Mouse (Mus musculus) T-helper 2 cell (primary cell): ENCODE data around the gene Ccndbp1.
"Not testable (repeated sequence)": the region's sequence is repeated elsewhere in the genome, so short reads cannot be mapped to it uniquely, and the experiment has no call there.

Source experiments
- in situ Hi-C: fragments of 300-600 bp; cut with MboI, MseI; formaldehyde crosslinking; loops from one replicate; pipeline ENCODE4 v1.15.1; 2025; ENCODE audit warnings: high pct_unique_total_duplicates

Gene Ccndbp1

GRCm38 (mm10) chr2:120996607-120997006 is 11.6 kb upstream of the Ccndbp1 start:
- in situ Hi-C loops, result not testable (repeated sequence)

GRCm38 (mm10) chr2:120998863-120999262 is 9.3 kb upstream of the Ccndbp1 start:
- in situ Hi-C loops, result no loop called here

GRCm38 (mm10) chr2:121003586-121003985 is 4.6 kb upstream of the Ccndbp1 start:
- in situ Hi-C loops, result no loop called here

GRCm38 (mm10) chr2:121004018-121004811 is 4.0 kb upstream of the Ccndbp1 start:
- in situ Hi-C loops, result no loop called here

- in situ Hi-C loops, result no loop called here
These were observed 1.2 kb upstream of the Ccndbp1 start for GRCm38 (mm10) chr2:121006986-121007385.

- in situ Hi-C loops, result no loop called here
These were observed 433 bp downstream of the Ccndbp1 start for GRCm38 (mm10) chr2:121008664-121009007.

GRCm38 (mm10) chr2:121009071-121009677 is 971 bp downstream of the Ccndbp1 start:
- in situ Hi-C loops, result no loop called here

GRCm38 (mm10) chr2:121012676-121013075 is 4.5 kb downstream of the Ccndbp1 start:
- in situ Hi-C loops, result no loop called here

- in situ Hi-C loops, result no loop called here
These were observed 7.3 kb downstream of the Ccndbp1 start for GRCm38 (mm10) chr2:121015507-121015906.

- in situ Hi-C loops, result no loop called here
These were observed 8.0 kb downstream of the Ccndbp1 start for GRCm38 (mm10) chr2:121016226-121016625.

- in situ Hi-C loops, result no loop called here
These were observed 8.9 kb downstream of the Ccndbp1 start for GRCm38 (mm10) chr2:121017151-121017550.

GRCm38 (mm10) chr2:121022918-121023317 is 14.7 kb downstream of the Ccndbp1 start:
- in situ Hi-C loops, result no loop called here

GRCm38 (mm10) chr2:121036733-121037341 is 28.6 kb downstream of the Ccndbp1 start, which contains the start of gene Epb42:
TSS of gene Epb42 (minus strand) at chr2:121037072.
- in situ Hi-C loops, result no loop called here

- in situ Hi-C loops, result not testable (repeated sequence)
These were observed 30.6 kb downstream of the Ccndbp1 start for GRCm38 (mm10) chr2:121038851-121039250.

- in situ Hi-C loops, result no loop called here
These were observed 31.2 kb downstream of the Ccndbp1 start for GRCm38 (mm10) chr2:121039382-121039781.

- in situ Hi-C loops, result no loop called here
These were observed 32.9 kb downstream of the Ccndbp1 start for GRCm38 (mm10) chr2:121041098-121041497.

GRCm38 (mm10) chr2:121045653-121046052 is 37.5 kb downstream of the Ccndbp1 start:
- in situ Hi-C loops, result loop anchor here (5.0 kb wide), 1 partner anchor 47 kb away; no protein-coding TSS in a partner anchor

- in situ Hi-C loops, result loop anchor here (10.0 kb wide), 1 partner anchor 693 kb away; no protein-coding TSS in a partner anchor
These were observed 44.0 kb downstream of the Ccndbp1 start for GRCm38 (mm10) chr2:121052176-121052575.

GRCm38 (mm10) chr2:121054060-121054459 is 45.9 kb downstream of the Ccndbp1 start:
- in situ Hi-C loops, result loop anchor here (10.0 kb wide), 1 partner anchor 691 kb away; no protein-coding TSS in a partner anchor

- in situ Hi-C loops, result loop anchor here (10.0 kb wide), 1 partner anchor 689 kb away; no protein-coding TSS in a partner anchor
These were observed 47.7 kb downstream of the Ccndbp1 start for GRCm38 (mm10) chr2:121055915-121056314.

GRCm38 (mm10) chr2:121057997-121058396 is 49.8 kb downstream of the Ccndbp1 start:
- in situ Hi-C loops, result loop anchor here (10.0 kb wide), 1 partner anchor 687 kb away; no protein-coding TSS in a partner anchor

GRCm38 (mm10) chr2:121061315-121061714 is 53.1 kb downstream of the Ccndbp1 start:
- in situ Hi-C loops, result no loop called here
